Mouse (Mus musculus) bone marrow, adult 2 months (tissue): ENCODE data around the gene Pip4k2c.

Source experiments
- CTCF ChIP-seq: fragments of 200-500 bp; IDR thresholded peaks from 2 replicates; pipeline ENCODE4 v1.5.1; 2011; ENCODE audit warnings: low read length, control low read depth; ENCODE audit not compliant: control insufficient read depth, insufficient read depth
- POLR2A ChIP-seq: fragments of 200-500 bp; IDR thresholded peaks from 2 replicates; pipeline ENCODE4 v1.6.1; 2011; ENCODE audit warnings: low read depth, mild to moderate bottlenecking, control low read depth, low read length, borderline replicate concordance; ENCODE audit not compliant: control insufficient read depth

DNA sequence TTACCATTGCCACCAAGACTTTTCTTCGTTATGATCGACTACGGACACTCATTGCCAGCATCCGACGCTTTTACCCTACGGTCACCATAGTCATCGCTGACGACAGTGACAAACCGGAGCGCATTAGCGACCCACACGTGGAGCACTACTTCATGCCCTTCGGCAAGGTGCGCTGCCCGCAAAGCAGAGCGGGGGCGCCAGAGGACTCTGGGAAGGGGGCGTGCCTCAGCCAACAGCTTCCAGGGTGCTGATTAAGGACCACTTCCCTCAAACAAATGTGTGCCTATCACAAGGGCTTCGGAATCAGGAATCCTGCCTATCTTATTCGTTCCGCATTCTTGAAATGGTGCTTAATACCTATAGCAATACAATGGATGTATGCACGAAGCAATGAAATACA is 41.4 kb downstream of the Pip4k2c start:
- TF ChIP-seq POLR2A = no peak
- TF ChIP-seq CTCF = no peak
